Mouse (Mus musculus): Measurements from ENCODE around the gene Hint3.

- TF ChIP-seq CTCF (IDR thresholded peaks at IDR 0.05; ENCODE audit: extremely low read depth, insufficient read depth, low read length) = no peak
- TF ChIP-seq POLR2A (IDR thresholded peaks at IDR 0.05; ENCODE audit: extremely low read depth, insufficient read depth, low read length) = no peak
Observed at GRCm38 (mm10) chr10:30622928-30623327, 6.5 kb downstream of the Hint3 start.

Data from cortical plate, adult 2 months (tissue).